Mouse (Mus musculus) midbrain, embryonic 15.5 days (tissue): Measurements from ENCODE around the gene Tenm2. TPM values are rescaled to one million over a fixed set of nuclear protein-coding genes. Genes with fewer than 3 reads are reported as not detected.
A peak's percentile ranks its signal among the peaks of the same experiment; 100 is the strongest.

Experiments used
- ATAC-seq: fragments of 200-750 bp; cut with Nextera tagmentation; replicated peaks from 2 replicates; pipeline ENCODE4 v1.8.0; 2017; ENCODE audit warnings: moderate TSS enrichment
- H3K27ac ChIP-seq: fragments of 300-500 bp; sonication (generic); 2 replicates; pipeline ENCODE4 v1.5.1; 2015; ENCODE audit warnings: mild to moderate bottlenecking, inconsistent platforms
- H3K27me3 ChIP-seq: fragments of 300-500 bp; sonication (generic); replicated peaks from 2 replicates; pipeline ENCODE4 v1.6.1; 2015; ENCODE audit warnings: inconsistent platforms
- H3K36me3 ChIP-seq: fragments of 300-500 bp; sonication (generic); replicated peaks from 2 replicates; pipeline ENCODE4 v1.6.1; 2015; ENCODE audit warnings: inconsistent platforms
- H3K4me1 ChIP-seq: fragments of 300-500 bp; sonication (generic); 2 replicates; pipeline ENCODE4 v1.6.1; 2015; ENCODE audit warnings: inconsistent platforms
- H3K4me2 ChIP-seq: fragments of 300-500 bp; sonication (generic); 2 replicates; pipeline ENCODE4 v1.6.1; 2015; ENCODE audit warnings: inconsistent platforms, mild to moderate bottlenecking, moderate library complexity
- H3K4me3 ChIP-seq: fragments of 300-500 bp; sonication (generic); 2 replicates; pipeline ENCODE4 v1.5.1; 2015; ENCODE audit warnings: mild to moderate bottlenecking, inconsistent platforms
- H3K9ac ChIP-seq: fragments of 300-500 bp; sonication (generic); 2 replicates; pipeline ENCODE4 v1.6.1; 2015; ENCODE audit warnings: mild to moderate bottlenecking, inconsistent platforms
- H3K9me3 ChIP-seq: fragments of 300-500 bp; sonication (generic); 2 replicates; pipeline ENCODE4 v1.6.1; 2016; ENCODE audit warnings: inconsistent platforms
- WGBS: fragments of 180-500 bp; shearing (Covaris S2); methylation state at CpG from one replicate; pipeline ENCODE4 v1.1.7; 2015; ENCODE audit warnings: mixed read lengths; 5-methylcytosine and 5-hydroxymethylcytosine counted together
- polyA plus RNA-seq: library from polyadenylated mRNA; unstranded; fragments of >200 nt; fragmentation: Nextera tagmentation; extraction: Ambion mirVana; gene quantifications from 2 replicates; pipeline ENCODE4 v1.2.1, GENCODE M21; 2015

Tenm2 gene
- polyA plus RNA-seq, 1 experiment from 2014 or later, result 92.1 TPM

GRCm38 (mm10) chr11:36172520-36172919 is 1063.2 kb downstream of the Tenm2 start:
- H3K4me3 ChIP-seq, result no peak overlapping the region
- H3K27me3 ChIP-seq, result no peaks in the 10 kb centered on the region
- H3K9ac ChIP-seq, result no peak overlapping the region
- no peaks in the 10 kb centered on the region; the same call in 1 of the 2 replicates for H3K36me3 ChIP-seq
- no peak overlapping the region for H3K27ac ChIP-seq
- no peaks in the 10 kb centered on the region for H3K9me3 ChIP-seq
- no peak for ATAC-seq
- H3K4me2 ChIP-seq, result no peak overlapping the region
- peaks cover 4% of the 10 kb centered on the region; the same call in 1 of the 2 replicates for H3K4me1 ChIP-seq
- WGBS, result 59% methylated on average over 6 of the region's 6 CpGs

GRCm38 (mm10) chr11:36171991-36172390 is 1063.8 kb downstream of the Tenm2 start:
- no peak overlapping the region for H3K27ac ChIP-seq
- peaks cover 4% of the 10 kb centered on the region; the same call in 1 of the 2 replicates for H3K4me1 ChIP-seq
- no peaks in the 10 kb centered on the region for H3K27me3 ChIP-seq
- no peaks in the 10 kb centered on the region; the same call in 1 of the 2 replicates for H3K36me3 ChIP-seq
- 93% methylated on average over 7 of the region's 7 CpGs for WGBS
- no peak for ATAC-seq
- no peak overlapping the region for H3K4me3 ChIP-seq
- no peak overlapping the region for H3K4me2 ChIP-seq
- no peak overlapping the region for H3K9ac ChIP-seq
- no peaks in the 10 kb centered on the region for H3K9me3 ChIP-seq

- no peak overlapping the region for H3K4me3 ChIP-seq
- 95% methylated on average over 12 of the region's 12 CpGs for WGBS
- H3K27me3 ChIP-seq, result no peaks in the 10 kb centered on the region
- H3K27ac ChIP-seq, result no peak overlapping the region
- no peaks in the 10 kb centered on the region for H3K9me3 ChIP-seq
- H3K9ac ChIP-seq, result no peak overlapping the region
- H3K4me1 ChIP-seq, result peaks cover 3% of the 10 kb centered on the region; the same call in 1 of the 2 replicates
- no peak for ATAC-seq
- no peaks in the 10 kb centered on the region; the same call in 1 of the 2 replicates for H3K36me3 ChIP-seq
- no peak overlapping the region for H3K4me2 ChIP-seq
Measured at GRCm38 (mm10) chr11:36171221-36171620, 1064.5 kb downstream of the Tenm2 start.

GRCm38 (mm10) chr11:36169738-36170137 is 1066.0 kb downstream of the Tenm2 start:
- no peaks in the 10 kb centered on the region for H3K9me3 ChIP-seq
- no peaks in the 10 kb centered on the region; the same call in 1 of the 2 replicates for H3K36me3 ChIP-seq
- no peak overlapping the region for H3K4me2 ChIP-seq
- H3K4me3 ChIP-seq, result no peak overlapping the region
- H3K27me3 ChIP-seq, result no peaks in the 10 kb centered on the region
- H3K4me1 ChIP-seq, result no peaks in the 10 kb centered on the region
- no peak for ATAC-seq
- 83% methylated on average over 4 of the region's 4 CpGs for WGBS
- no peak overlapping the region for H3K9ac ChIP-seq
- H3K27ac ChIP-seq, result no peak overlapping the region

- H3K4me2 ChIP-seq, result no peak overlapping the region
- no peaks in the 10 kb centered on the region for H3K27me3 ChIP-seq
- no peak overlapping the region for H3K27ac ChIP-seq
- H3K4me3 ChIP-seq, result no peak overlapping the region
- no peaks in the 10 kb centered on the region; the same call in 1 of the 2 replicates for H3K36me3 ChIP-seq
- H3K4me1 ChIP-seq, result no peaks in the 10 kb centered on the region
- no peak for ATAC-seq
- H3K9me3 ChIP-seq, result no peaks in the 10 kb centered on the region
- H3K9ac ChIP-seq, result no peak overlapping the region
- 92% methylated on average over 6 of the region's 6 CpGs for WGBS
Measured at GRCm38 (mm10) chr11:36168921-36169537, 1066.7 kb downstream of the Tenm2 start.

GRCm38 (mm10) chr11:36167766-36168318 is 1067.9 kb downstream of the Tenm2 start:
- no peak for ATAC-seq
- Histone ChIP-seq H3K27me3 (no peaks in the 10 kb centered on the region), H3K36me3 (no peaks in the 10 kb centered on the region; the same call in 1 of the 2 replicates), H3K4me1 (no peaks in the 10 kb centered on the region), H3K27ac (no peak overlapping the region), H3K4me3 (no peak overlapping the region), H3K4me2 (no peak overlapping the region), H3K9ac (no peak overlapping the region), H3K9me3 (no peaks in the 10 kb centered on the region)
- 89% methylated on average over 10 of the region's 10 CpGs for WGBS

GRCm38 (mm10) chr11:36163580-36163979 is 1072.2 kb downstream of the Tenm2 start:
- no peak for ATAC-seq
- Histone ChIP-seq H3K36me3 (no peaks in the 10 kb centered on the region), H3K27me3 (no peaks in the 10 kb centered on the region), H3K27ac (no peak overlapping the region), H3K4me2 (no peak overlapping the region), H3K9me3 (no peaks in the 10 kb centered on the region), H3K4me1 (no peaks in the 10 kb centered on the region; the same call in 1 of the 2 replicates), H3K4me3 (no peak overlapping the region), H3K9ac (no peak overlapping the region)
- WGBS, result 93% methylated on average over 11 of the region's 11 CpGs

GRCm38 (mm10) chr11:36161765-36162321 is 1073.9 kb downstream of the Tenm2 start:
- Histone ChIP-seq H3K27me3 (no peaks in the 10 kb centered on the region), H3K4me2 (no peak overlapping the region), H3K4me3 (no peak overlapping the region), H3K9me3 (no peaks in the 10 kb centered on the region), H3K4me1 (no peaks in the 10 kb centered on the region; the same call in 1 of the 2 replicates), H3K36me3 (no peaks in the 10 kb centered on the region), H3K27ac (0 out of 2 replicates have a peak overlapping the region, but pooled peaks have one; percentile 10), H3K9ac (no peak overlapping the region)
- WGBS, result 40% methylated on average over 10 of the region's 10 CpGs
- ATAC-seq, result peak; percentile 52; the same call in 1 of the 2 replicates

- Histone ChIP-seq H3K4me2 (no peak overlapping the region), H3K4me3 (no peak overlapping the region), H3K27me3 (no peaks in the 10 kb centered on the region), H3K9ac (no peak overlapping the region), H3K27ac (no peak overlapping the region), H3K36me3 (no peaks in the 10 kb centered on the region), H3K9me3 (no peaks in the 10 kb centered on the region), H3K4me1 (peaks cover 20% of the 10 kb centered on the region)
- ATAC-seq, result no peak
- WGBS, result 33% methylated on average over 5 of the region's 5 CpGs
Measured at GRCm38 (mm10) chr11:36153450-36153849, 1082.3 kb downstream of the Tenm2 start.

DNA sequence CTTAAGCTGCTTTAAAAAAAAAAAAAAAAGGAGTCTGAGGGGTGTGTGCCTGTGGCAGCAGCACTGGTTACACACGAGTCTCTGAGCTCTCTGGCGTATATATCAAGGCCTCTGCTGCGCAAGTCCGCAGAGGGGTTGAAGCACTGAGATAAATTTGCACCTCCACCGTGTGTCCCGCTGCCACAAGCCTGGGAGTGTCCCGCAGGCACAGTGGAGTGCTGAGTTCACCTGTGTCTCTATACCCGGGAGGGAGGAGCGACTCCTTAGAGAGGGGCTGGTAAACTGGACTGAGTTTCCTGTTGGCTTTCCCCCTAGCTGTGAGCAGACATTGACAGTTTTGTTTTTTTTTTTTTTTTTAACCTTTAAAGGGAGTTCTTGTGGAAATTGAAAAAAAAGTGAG is 1082.8 kb downstream of the Tenm2 start:
- Histone ChIP-seq H3K27me3 (no peaks in the 10 kb centered on the region), H3K4me2 (peak overlapping the region; percentile 31; the same call in 1 of the 2 replicates), H3K9me3 (no peaks in the 10 kb centered on the region), H3K4me3 (no peak overlapping the region), H3K36me3 (no peaks in the 10 kb centered on the region), H3K27ac (peak overlapping the region; percentile 62), H3K9ac (no peak overlapping the region), H3K4me1 (peaks cover 20% of the 10 kb centered on the region)
- WGBS, result 9% methylated on average over 9 of the region's 9 CpGs
- ATAC-seq, result peak; percentile 53

GRCm38 (mm10) chr11:36152226-36152625 is 1083.5 kb downstream of the Tenm2 start:
- 4% methylated on average over 6 of the region's 6 CpGs for WGBS
- peak; percentile 74 for ATAC-seq
- Histone ChIP-seq H3K9ac (no peak overlapping the region), H3K4me2 (no peak overlapping the region), H3K27ac (no peak overlapping the region), H3K9me3 (no peaks in the 10 kb centered on the region), H3K27me3 (no peaks in the 10 kb centered on the region), H3K4me1 (peaks cover 20% of the 10 kb centered on the region), H3K4me3 (no peak overlapping the region), H3K36me3 (no peaks in the 10 kb centered on the region)

DNA sequence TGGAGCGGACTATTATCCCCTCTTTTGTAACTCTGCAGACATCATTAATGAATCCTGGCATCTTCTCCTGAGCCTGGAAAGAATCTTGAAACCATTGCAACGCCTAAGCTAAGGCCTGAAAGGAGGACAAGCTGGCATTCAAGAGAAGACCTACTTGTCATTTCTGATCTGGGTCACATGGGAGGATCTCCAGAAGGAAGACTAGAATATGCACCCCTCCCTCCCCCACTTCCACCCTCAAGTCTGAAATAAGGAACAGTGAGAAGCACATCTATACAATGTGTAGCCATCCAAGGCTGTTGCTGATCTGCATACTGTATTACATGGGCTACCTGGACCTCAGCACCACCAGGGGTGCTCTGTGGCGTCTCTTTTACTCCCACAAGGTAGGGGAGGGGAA is 1086.7 kb downstream of the Tenm2 start:
- H3K36me3 ChIP-seq, result no peaks in the 10 kb centered on the region
- no peak for ATAC-seq
- H3K4me3 ChIP-seq, result no peak overlapping the region
- no peaks in the 10 kb centered on the region for H3K27me3 ChIP-seq
- H3K9me3 ChIP-seq, result no peaks in the 10 kb centered on the region
- 77% methylated on average over 3 of the region's 3 CpGs for WGBS
- peaks cover 20% of the 10 kb centered on the region for H3K4me1 ChIP-seq
- no peak overlapping the region for H3K9ac ChIP-seq
- H3K27ac ChIP-seq, result no peak overlapping the region
- no peak overlapping the region for H3K4me2 ChIP-seq
